10 mouse cellular contexts compared by ENCODE assay signal in the genomic region with DNA sequence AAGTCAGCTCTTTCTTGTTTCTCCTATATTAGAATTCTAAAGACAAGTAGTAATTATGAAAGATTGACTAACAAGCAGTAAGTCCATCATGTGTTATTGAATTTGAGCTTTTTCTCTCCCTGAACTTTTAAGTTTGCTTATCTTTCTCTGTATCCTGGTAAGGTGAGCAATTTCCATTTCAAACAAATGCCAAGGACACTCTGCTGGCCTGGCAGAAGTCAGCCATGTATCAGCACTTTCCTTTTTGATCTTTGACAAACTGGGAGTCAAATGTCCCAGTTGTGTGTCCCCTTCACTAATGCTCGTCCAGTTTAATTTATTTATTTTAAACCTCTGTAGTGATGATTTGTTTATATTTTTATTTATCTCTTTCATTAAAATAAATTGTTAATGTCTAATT.
"Had no signal": no experiment of that assay in that cellular context is flagged by ENCODE, and none has a peak within 500 bp of the region (broad histone marks: within the 10 kb centered on the region; RNA-seq: fewer than 3 reads in every experiment).

No protein-coding gene starts in this region.

- DNase-seq: gastrocnemius, postnatal 25 days; heart, adult 18-20 months; heart, postnatal 10 days; heart, postnatal 4 days; kidney, adult 18-20 months; kidney, adult 8-10 months; kidney, postnatal 10 days; kidney, postnatal 25 days; kidney, postnatal 4 days; left cerebral cortex, postnatal 4 days had no signal
